ENCODE assay signal across 36 mouse cellular contexts in the genomic region with DNA sequence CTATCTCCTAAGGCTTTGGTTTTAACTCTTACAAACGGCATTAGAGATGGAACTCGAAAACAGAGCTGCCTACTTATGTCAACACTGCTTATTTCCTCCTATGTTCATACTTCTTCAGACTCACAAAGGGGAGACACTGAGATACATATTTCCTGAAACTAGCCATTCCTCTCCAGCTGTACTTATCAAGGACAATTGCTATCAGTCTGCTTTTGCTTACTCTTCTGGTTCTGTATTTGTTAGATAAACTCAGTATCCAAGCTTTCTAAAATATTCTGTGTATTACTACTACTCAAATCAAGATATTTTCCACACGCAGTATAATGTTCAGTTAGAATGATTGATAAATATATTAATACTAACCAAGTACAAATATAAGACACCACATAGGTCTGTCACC. TPM values are rescaled to one million over a fixed set of nuclear protein-coding genes. Genes with fewer than 3 reads are reported as not detected.
"Had no signal": no experiment of that assay in that cellular context is flagged by ENCODE, and none has a peak within 500 bp of the region (broad histone marks: within the 10 kb centered on the region; RNA-seq: fewer than 3 reads in every experiment).

No protein-coding gene starts in this region.

- H3K9ac ChIP-seq: heart, embryonic 12.5 days; heart, embryonic 13.5 days; heart, embryonic 15.5 days; hindbrain, embryonic 12.5 days; hindbrain, embryonic 13.5 days; hindbrain, embryonic 14.5 days; hindbrain, embryonic 15.5 days; intestine, embryonic 15.5 days; kidney, embryonic 15.5 days had no signal

- H3K4me3 ChIP-seq: heart, adult 2 months; heart, embryonic 10.5 days; heart, embryonic 12.5 days; heart, embryonic 13.5 days; heart, embryonic 15.5 days; hindbrain, embryonic 10.5 days; hindbrain, embryonic 12.5 days; hindbrain, embryonic 13.5 days; hindbrain, embryonic 15.5 days; intestine, embryonic 15.5 days; kidney, embryonic 15.5 days; layer of hippocampus, adult 2 months had no signal

- ATAC-seq: hindbrain, embryonic 16.5 days; hindbrain, postnatal 0 days; inflammation-experienced regulatory T-cells, adult 6 months; intestine, embryonic 15.5 days; intestine, embryonic 16.5 days; intestine, postnatal 0 days had no signal

- H3K4me1 ChIP-seq: heart, embryonic 10.5 days; heart, embryonic 12.5 days; heart, embryonic 13.5 days; heart, embryonic 15.5 days; hindbrain, embryonic 10.5 days; hindbrain, embryonic 12.5 days; hindbrain, embryonic 13.5 days; hindbrain, embryonic 15.5 days; intestine, embryonic 15.5 days; kidney, embryonic 15.5 days had no signal

- DNase-seq: heart, adult 2 months; heart, postnatal 10 days; heart, postnatal 14 days; heart, postnatal 36 days; heart, postnatal 4 days; kidney, adult 11 months; kidney, adult 18-20 months; kidney, adult 2 months; kidney, adult 8-10 months; kidney, adult 9 months; kidney, postnatal 10 days; kidney, postnatal 14 days; kidney, postnatal 25 days; kidney, postnatal 36 days; kidney, postnatal 4 days; layer of hippocampus, adult 9-11 months had no signal

- H3K27ac ChIP-seq: heart, adult 2 months; heart, embryonic 10.5 days; heart, embryonic 13.5 days; heart, embryonic 15.5 days; hindbrain, embryonic 10.5 days; hindbrain, embryonic 12.5 days; hindbrain, embryonic 13.5 days; hindbrain, embryonic 14.5 days; hindbrain, embryonic 15.5 days; hindbrain, postnatal 0 days; intestine, embryonic 15.5 days; kidney, embryonic 15.5 days; kidney, postnatal 0 days; layer of hippocampus, adult 2 months had no signal

- H3K27me3 ChIP-seq: heart, embryonic 12.5 days; heart, embryonic 13.5 days; heart, embryonic 15.5 days; hindbrain, embryonic 12.5 days; hindbrain, embryonic 13.5 days; hindbrain, embryonic 15.5 days; intestine, embryonic 15.5 days; kidney, embryonic 15.5 days had no signal

- H3K4me2 ChIP-seq: heart, embryonic 11.5 days; heart, embryonic 12.5 days; heart, embryonic 13.5 days; heart, embryonic 15.5 days; hindbrain, embryonic 12.5 days; hindbrain, embryonic 13.5 days; hindbrain, embryonic 14.5 days; hindbrain, embryonic 15.5 days; intestine, embryonic 15.5 days; kidney, embryonic 15.5 days had no signal

- H3K9me3 ChIP-seq: heart, embryonic 10.5 days; heart, embryonic 12.5 days; heart, embryonic 13.5 days; heart, embryonic 15.5 days; hindbrain, embryonic 10.5 days; hindbrain, embryonic 12.5 days; hindbrain, embryonic 13.5 days; hindbrain, embryonic 15.5 days; intestine, embryonic 15.5 days; kidney, embryonic 15.5 days had no signal

RNA-seq across cellular contexts. Expression of a gene that starts 18.7 kb away (rescaled TPM):
- total RNA-seq: heart, adult 2 months; heart, postnatal 10 days; heart, postnatal 25 days; heart, postnatal 36 days; heart, postnatal 4 days had no signal
